Mouse (Mus musculus): ENCODE measurements around the gene Gm10717. TPM values are rescaled to one million over a fixed set of nuclear protein-coding genes. Genes with fewer than 3 reads are reported as not detected.

Gm10717 gene
- 0.43 and 1.1 TPM in 2 replicates for polyA plus RNA-seq (2015; fragmentation: Nextera tagmentation; extraction: Ambion mirVana)

GRCm38 (mm10) chr9:3024912-3025467, at the start of gene Gm10717:
TSS of gene Gm10717 (plus strand) at chr9:3025417.

GRCm38 (mm10) chr9:3000445-3000972, 24.7 kb upstream of the Gm10717 start, which contains the start of gene Gm10722:
TSS of gene Gm10722 (plus strand) at chr9:3000922.

GRCm38 (mm10) chr9:3002794-3003396, 22.3 kb upstream of the Gm10717 start, which contains the start of gene Gm11168:
TSS of gene Gm11168 (plus strand) at chr9:3003346.

GRCm38 (mm10) chr9:3012733-3013279, 12.4 kb upstream of the Gm10717 start, which contains the start of gene Gm10721:
TSS of gene Gm10721 (plus strand) at chr9:3013140.

GRCm38 (mm10) chr9:3015354-3015753, 9.9 kb upstream of the Gm10717 start, which contains the start of gene Gm10720:
TSS of gene Gm10720 (plus strand) at chr9:3015654.

GRCm38 (mm10) chr9:3017108-3017507, 8.1 kb upstream of the Gm10717 start, which contains the start of gene Gm10719:
TSS of gene Gm10719 (plus strand) at chr9:3017408.

GRCm38 (mm10) chr9:3023312-3023984, 1.8 kb upstream of the Gm10717 start, which contains the start of gene Gm10718:
TSS of gene Gm10718 (plus strand) at chr9:3023547.

GRCm38 (mm10) chr9:3034299-3034698, 9.1 kb downstream of the Gm10717 start, which contains the start of gene Gm17535:
TSS of gene Gm17535 (plus strand) at chr9:3034599.

GRCm38 (mm10) chr9:3036577-3036976, 11.4 kb downstream of the Gm10717 start, which contains the start of gene Gm10715:
TSS of gene Gm10715 (plus strand) at chr9:3036877.

Small RNAs within 50 kb of the gene (microRNA-seq; reads per million reads assigned to microRNA genes)
- gene Mir101c, result not detected

Other genes starting within 250 kb of the Gm10717 start
- gene Gm10722, start 24.5 kb upstream of the Gm10717 start, polyA plus RNA-seq (2015; fragmentation: Nextera tagmentation; extraction: Ambion mirVana), result not detected in 2 replicates
- 0.25 TPM in 1 of 2 replicates, not detected in the other for gene Gm11168, start 22.1 kb upstream of the Gm10717 start, polyA plus RNA-seq (2015; fragmentation: Nextera tagmentation; extraction: Ambion mirVana)
- 0.20 TPM in 1 of 2 replicates, not detected in the other for gene Gm10721, start 12.3 kb upstream of the Gm10717 start, polyA plus RNA-seq (2015; fragmentation: Nextera tagmentation; extraction: Ambion mirVana)
- gene Gm10720, start 9.8 kb upstream of the Gm10717 start, polyA plus RNA-seq (2015; fragmentation: Nextera tagmentation; extraction: Ambion mirVana), result not detected in 2 replicates
- gene Gm10719, start 8.0 kb upstream of the Gm10717 start, polyA plus RNA-seq (2015; fragmentation: Nextera tagmentation; extraction: Ambion mirVana), result 0.20 TPM in 1 of 2 replicates, not detected in the other
- 0.39 and 0.97 TPM in 2 replicates for gene Gm10718, start 1.9 kb upstream of the Gm10717 start, polyA plus RNA-seq (2015; fragmentation: Nextera tagmentation; extraction: Ambion mirVana)
- not detected in 2 replicates for gene Gm17535, start 9.2 kb downstream of the Gm10717 start, polyA plus RNA-seq (2015; fragmentation: Nextera tagmentation; extraction: Ambion mirVana)
- not detected in 2 replicates for gene Gm10715, start 11.5 kb downstream of the Gm10717 start, polyA plus RNA-seq (2015; fragmentation: Nextera tagmentation; extraction: Ambion mirVana)

All from urinary bladder, postnatal 0 days (tissue).